Mouse (Mus musculus): ENCODE data around the gene Tnnt3. TPM values are rescaled to one million over a fixed set of nuclear protein-coding genes. Genes with fewer than 3 reads are reported as not detected.
A peak's percentile ranks its signal among the peaks of the same experiment; 100 is the strongest.

The Tnnt3 gene
- polyA plus RNA-seq, 1 experiment from 2014 or later: 1.1 TPM

- Histone ChIP-seq H3K27me3 (ENCODE audit: poor library complexity, severe bottlenecking) (no peaks in the 10 kb centered on the region), H3K36me3 (replicated peaks) (no peaks in the 10 kb centered on the region), H3K4me3 (no peak overlapping the region), H3K27ac (no peak overlapping the region), H3K4me1 (no peaks in the 10 kb centered on the region), H3K9me3 (no peaks in the 10 kb centered on the region)
- WGBS: 89% methylated on average over 5 of the region's 5 CpGs
- no peak for DNase-seq (ENCODE audit: extremely low spot score, low spot score)
These were observed 1.8 kb upstream of the Tnnt3 start for GRCm38 (mm10) chr7:142496800-142497199.

GRCm38 (mm10) chr7:142497775-142498174 lies 861 bp upstream of the Tnnt3 start:
- Histone ChIP-seq H3K4me1 (no peaks in the 10 kb centered on the region), H3K9me3 (no peaks in the 10 kb centered on the region), H3K27ac (no peak overlapping the region), H3K4me3 (no peak overlapping the region), H3K36me3 (replicated peaks) (no peaks in the 10 kb centered on the region), H3K27me3 (ENCODE audit: poor library complexity, severe bottlenecking) (no peaks in the 10 kb centered on the region)
- WGBS: 91% methylated on average over 2 of the region's 2 CpGs
- no peak for DNase-seq (ENCODE audit: extremely low spot score, low spot score)

- Histone ChIP-seq H3K4me3 (no peak overlapping the region), H3K9me3 (no peaks in the 10 kb centered on the region), H3K4me1 (no peaks in the 10 kb centered on the region), H3K27me3 (ENCODE audit: poor library complexity, severe bottlenecking) (no peaks in the 10 kb centered on the region), H3K36me3 (replicated peaks) (no peaks in the 10 kb centered on the region), H3K27ac (peak overlapping the region; percentile 4; the same call in 1 of the 2 replicates)
- DNase-seq (ENCODE audit: extremely low spot score, low spot score): no peak
- WGBS: 80% methylated on average over 5 of the region's 5 CpGs
These were observed 530 bp downstream of the Tnnt3 start for GRCm38 (mm10) chr7:142499010-142499721.

- H3K4me3 ChIP-seq: no peak overlapping the region
- H3K4me1 ChIP-seq: peaks cover 5% of the 10 kb centered on the region
- H3K9me3 ChIP-seq: no peaks in the 10 kb centered on the region
- WGBS: 81% methylated on average over 1 of the region's 1 CpGs
- H3K36me3 ChIP-seq (replicated peaks): no peaks in the 10 kb centered on the region
- no peak overlapping the region for H3K27ac ChIP-seq
- H3K27me3 ChIP-seq (ENCODE audit: poor library complexity, severe bottlenecking): no peaks in the 10 kb centered on the region
- no peak for DNase-seq (ENCODE audit: extremely low spot score, low spot score)
These were observed 1.4 kb downstream of the Tnnt3 start for GRCm38 (mm10) chr7:142500032-142500431.

GRCm38 (mm10) chr7:142503206-142503605 lies 4.6 kb downstream of the Tnnt3 start:
- Histone ChIP-seq H3K4me3 (no peak overlapping the region), H3K9me3 (no peaks in the 10 kb centered on the region), H3K27me3 (ENCODE audit: poor library complexity, severe bottlenecking) (no peaks in the 10 kb centered on the region), H3K4me1 (peaks cover 34% of the 10 kb centered on the region), H3K27ac (no peak overlapping the region), H3K36me3 (replicated peaks) (no peaks in the 10 kb centered on the region)
- DNase-seq (ENCODE audit: extremely low spot score, low spot score): no peak
- WGBS: 84% methylated on average over 4 of the region's 4 CpGs

GRCm38 (mm10) chr7:142505942-142506341 lies 7.3 kb downstream of the Tnnt3 start:
- DNase-seq (ENCODE audit: extremely low spot score, low spot score): no peak
- WGBS: 18% methylated on average over 2 of the region's 2 CpGs
- H3K9me3 ChIP-seq: no peaks in the 10 kb centered on the region
- no peaks in the 10 kb centered on the region for H3K36me3 ChIP-seq (replicated peaks)
- H3K4me3 ChIP-seq: no peak overlapping the region
- peak overlapping the region; percentile 78 for H3K27ac ChIP-seq
- no peaks in the 10 kb centered on the region for H3K27me3 ChIP-seq (ENCODE audit: poor library complexity, severe bottlenecking)
- peaks cover 51% of the 10 kb centered on the region for H3K4me1 ChIP-seq

GRCm38 (mm10) chr7:142506501-142506900 lies 7.9 kb downstream of the Tnnt3 start:
- Histone ChIP-seq H3K4me1 (peaks cover 55% of the 10 kb centered on the region), H3K9me3 (no peaks in the 10 kb centered on the region), H3K4me3 (no peak overlapping the region), H3K27ac (peak overlapping the region; percentile 78), H3K36me3 (replicated peaks) (no peaks in the 10 kb centered on the region), H3K27me3 (ENCODE audit: poor library complexity, severe bottlenecking) (no peaks in the 10 kb centered on the region)
- no peak for DNase-seq (ENCODE audit: extremely low spot score, low spot score)
- 38% methylated on average over 4 of the region's 4 CpGs for WGBS

GRCm38 (mm10) chr7:142507453-142507852 lies 8.8 kb downstream of the Tnnt3 start:
- Histone ChIP-seq H3K9me3 (no peaks in the 10 kb centered on the region), H3K36me3 (replicated peaks) (no peaks in the 10 kb centered on the region), H3K4me3 (no peak overlapping the region), H3K27me3 (ENCODE audit: poor library complexity, severe bottlenecking) (no peaks in the 10 kb centered on the region), H3K27ac (peak overlapping the region; percentile 78), H3K4me1 (peaks cover 55% of the 10 kb centered on the region)
- no peak for DNase-seq (ENCODE audit: extremely low spot score, low spot score)
- WGBS: 94% methylated on average over 9 of the region's 9 CpGs

GRCm38 (mm10) chr7:142509518-142509917 lies 10.9 kb downstream of the Tnnt3 start:
- WGBS: 66% methylated on average over 14 of the region's 14 CpGs
- peaks cover 55% of the 10 kb centered on the region for H3K4me1 ChIP-seq
- H3K27me3 ChIP-seq (ENCODE audit: poor library complexity, severe bottlenecking): no peaks in the 10 kb centered on the region
- H3K9me3 ChIP-seq: no peaks in the 10 kb centered on the region
- H3K4me3 ChIP-seq: no peak overlapping the region
- H3K27ac ChIP-seq: peak overlapping the region; percentile 90
- H3K36me3 ChIP-seq (replicated peaks): no peaks in the 10 kb centered on the region
- no peak for DNase-seq (ENCODE audit: extremely low spot score, low spot score)

- peak; percentile 66 for DNase-seq (ENCODE audit: extremely low spot score, low spot score)
- no peaks in the 10 kb centered on the region for H3K27me3 ChIP-seq (ENCODE audit: poor library complexity, severe bottlenecking)
- H3K4me3 ChIP-seq: no peak overlapping the region
- H3K4me1 ChIP-seq: peaks cover 48% of the 10 kb centered on the region
- peak overlapping the region; percentile 90 for H3K27ac ChIP-seq
- H3K36me3 ChIP-seq (replicated peaks): no peaks in the 10 kb centered on the region
- no peaks in the 10 kb centered on the region for H3K9me3 ChIP-seq
- WGBS: 15% methylated on average over 12 of the region's 12 CpGs
These were observed 11.6 kb downstream of the Tnnt3 start for GRCm38 (mm10) chr7:142510021-142510777.

GRCm38 (mm10) chr7:142514048-142514447 lies 15.4 kb downstream of the Tnnt3 start:
- Histone ChIP-seq H3K4me1 (peaks cover 35% of the 10 kb centered on the region), H3K27ac (0 out of 2 replicates have a peak overlapping the region, but pooled peaks have one; percentile 22), H3K27me3 (ENCODE audit: poor library complexity, severe bottlenecking) (no peaks in the 10 kb centered on the region), H3K36me3 (replicated peaks) (no peaks in the 10 kb centered on the region), H3K9me3 (no peaks in the 10 kb centered on the region), H3K4me3 (no peak overlapping the region)
- no peak for DNase-seq (ENCODE audit: extremely low spot score, low spot score)
- WGBS: 88% methylated on average over 4 of the region's 4 CpGs

GRCm38 (mm10) chr7:142516221-142516978 lies 17.8 kb downstream of the Tnnt3 start:
- Histone ChIP-seq H3K4me3 (no peak overlapping the region), H3K9me3 (no peaks in the 10 kb centered on the region), H3K36me3 (replicated peaks) (no peaks in the 10 kb centered on the region), H3K27me3 (ENCODE audit: poor library complexity, severe bottlenecking) (no peaks in the 10 kb centered on the region), H3K4me1 (peaks cover 15% of the 10 kb centered on the region), H3K27ac (peak overlapping the region; percentile 81)
- no peak for DNase-seq (ENCODE audit: extremely low spot score, low spot score)
- WGBS: 61% methylated on average over 21 of the region's 21 CpGs

All from forebrain, embryonic 10.5 days (tissue).